Mouse (Mus musculus) megakaryocyte progenitor cell, adult 5-6 weeks (primary cell): ENCODE measurements around the gene Acvr1b. TPM values are rescaled to one million over a fixed set of nuclear protein-coding genes. Genes with fewer than 3 reads are reported as not detected.

Experiments used
- ATAC-seq: replicated peaks from 2 replicates; pipeline ENCODE4 v1.8.0; 2016; ENCODE audit warnings: mild to moderate bottlenecking, moderate TSS enrichment, inconsistent platforms; ENCODE audit not compliant: poor library complexity
- total RNA-seq, 2 experiments: library from RNA; stranded (forward) in 1 of 2; stranded (reverse) in 1 of 2; fragments of 157-497, 149-512 nt in 1 of 2; fragments of 200-1000 nt in 1 of 2; gene quantifications; 2 replicates each; pipeline versions ENCODE4 v1.2.3 to v1.2.4; 2015 to 2017

The Acvr1b gene
- total RNA-seq, 2 experiments from 2014 or later = 4.8 to 6.4 TPM

DNA sequence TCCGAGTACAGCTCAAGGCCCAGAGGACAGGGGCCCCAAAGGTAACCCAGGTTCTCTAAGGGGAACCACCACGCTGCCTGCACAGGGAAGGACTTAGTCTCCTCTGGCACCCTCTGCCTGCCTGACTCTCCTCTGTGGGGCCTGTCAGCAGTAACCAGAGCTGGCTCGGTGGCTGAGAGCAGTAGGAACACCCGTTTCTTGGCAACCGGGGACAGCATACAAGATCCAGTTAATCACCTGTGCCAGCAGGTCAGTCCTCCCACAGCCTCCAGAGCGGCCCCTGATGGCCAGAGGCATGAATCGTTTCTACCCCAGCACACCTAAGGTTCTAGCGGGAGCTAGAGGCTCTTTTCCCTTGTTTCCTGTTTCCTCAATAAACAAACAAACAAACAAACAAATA lies 68.8 kb downstream of the Acvr1b start:
- no peak for ATAC-seq

DNA sequence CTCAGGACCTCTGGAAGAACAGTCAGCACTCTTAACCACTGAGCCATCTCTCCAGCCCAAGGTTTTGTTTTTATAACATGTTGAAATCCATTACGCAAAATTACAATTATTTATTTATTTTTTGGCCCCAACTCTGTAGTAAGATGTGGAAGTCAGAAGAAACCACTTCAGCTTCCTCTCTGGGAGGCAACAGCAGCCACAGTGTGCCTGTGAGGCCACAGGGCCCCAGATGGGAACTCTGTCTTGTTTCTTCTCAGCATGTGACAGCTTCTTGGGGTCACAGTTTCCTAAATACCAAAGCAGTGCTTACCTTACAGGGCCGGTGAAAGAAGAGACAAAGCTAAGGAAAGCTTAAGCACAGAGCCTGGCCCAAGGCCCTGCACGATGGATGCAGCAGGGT lies 70.1 kb downstream of the Acvr1b start:
- ATAC-seq = peak; percentile 44

DNA sequence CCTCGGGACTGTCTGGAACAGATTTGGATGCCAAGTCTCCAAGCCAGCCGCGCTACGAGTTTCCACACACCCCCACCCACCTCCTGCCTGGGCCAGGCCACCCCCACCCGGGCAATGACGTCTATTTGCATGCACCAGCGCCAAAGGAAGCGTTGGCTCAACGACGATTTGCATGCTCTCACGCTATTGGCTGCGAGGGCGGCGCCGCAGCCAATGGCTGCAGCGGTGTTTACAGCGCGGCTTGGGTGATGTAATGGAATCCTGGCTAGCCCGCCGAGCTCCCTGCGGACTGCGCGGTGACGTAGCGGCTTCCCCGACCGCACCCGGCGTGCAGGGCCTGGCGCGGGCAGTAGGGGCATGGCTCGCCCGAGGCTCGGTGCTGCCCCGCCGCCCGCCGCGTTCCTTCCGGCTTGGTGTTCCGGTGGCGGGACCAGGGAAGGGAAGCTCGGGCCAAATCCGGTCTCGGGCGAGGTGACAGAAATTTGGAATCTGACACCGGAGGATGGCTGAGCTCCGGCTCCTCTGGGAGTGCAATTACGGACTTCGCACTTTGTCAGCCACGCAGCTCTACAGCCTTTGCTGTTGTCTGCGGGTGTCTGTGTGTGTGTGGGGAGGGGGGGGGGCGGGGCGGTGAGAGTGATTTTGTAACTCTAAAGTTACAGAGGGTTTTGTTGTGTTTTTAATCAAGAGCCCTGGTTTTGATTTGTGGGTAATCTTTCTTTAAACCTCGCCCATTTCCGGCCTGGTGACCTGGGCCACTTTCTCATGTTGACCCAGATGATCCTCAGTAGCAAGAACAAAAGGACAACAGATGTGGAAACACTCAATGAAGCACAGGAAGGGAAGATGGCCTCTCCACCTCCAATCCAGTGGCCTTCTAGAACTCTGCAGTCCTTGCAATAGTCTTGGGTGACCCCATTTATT lies 72.6 kb downstream of the Acvr1b start:
- ATAC-seq = peak; percentile 92

DNA sequence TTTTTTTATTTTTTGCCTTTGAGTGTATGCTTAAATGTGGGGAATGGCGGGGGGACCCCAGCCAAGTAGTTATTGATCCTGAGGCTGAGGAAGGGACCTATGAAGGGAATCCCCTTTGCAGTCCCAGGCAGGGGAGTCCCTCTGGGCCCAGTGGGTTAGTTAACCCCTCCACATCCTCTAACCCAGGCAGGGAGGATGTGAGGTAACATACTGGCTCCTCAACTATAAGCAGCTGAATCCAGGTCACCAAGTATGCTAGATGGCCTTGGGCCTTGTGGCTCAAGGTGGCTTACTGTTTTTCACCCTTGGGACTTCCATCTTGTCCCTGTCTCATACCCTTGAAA lies 73.3 kb downstream of the Acvr1b start:
- ATAC-seq = no peak

DNA sequence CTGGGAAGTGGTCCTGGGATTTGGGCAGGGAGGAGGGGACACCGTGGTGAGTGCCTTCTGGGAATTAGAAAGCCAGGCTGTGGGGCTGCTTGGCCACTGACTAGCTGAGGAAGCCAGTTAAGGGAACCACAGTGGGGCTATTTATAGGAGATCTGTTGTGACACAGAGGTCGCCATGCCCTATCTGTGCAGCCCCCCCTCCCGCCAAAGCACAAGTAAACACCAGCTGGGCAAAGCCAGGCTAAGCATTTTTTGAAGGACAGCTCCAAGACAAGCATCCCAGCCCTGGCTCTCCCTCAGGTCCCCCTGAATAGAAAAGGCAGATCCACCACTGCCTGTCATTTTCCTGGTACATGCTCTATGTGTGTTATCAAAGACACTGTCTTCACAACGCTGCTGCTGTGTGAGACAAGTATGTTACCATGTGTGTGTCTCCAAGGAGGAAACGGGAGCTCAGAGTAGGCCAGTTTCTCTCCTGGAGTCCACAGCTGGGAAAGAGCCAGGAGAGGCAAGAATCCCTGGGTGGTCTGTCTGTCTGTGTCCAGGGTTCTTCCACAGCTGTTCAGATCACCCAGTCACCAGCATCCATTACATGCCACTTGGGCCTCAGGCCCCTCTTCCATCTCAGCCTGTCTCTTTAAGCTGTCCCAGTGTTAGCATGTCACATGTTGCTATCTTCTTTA lies 74.3 kb downstream of the Acvr1b start:
- peak; percentile 20 for ATAC-seq

DNA sequence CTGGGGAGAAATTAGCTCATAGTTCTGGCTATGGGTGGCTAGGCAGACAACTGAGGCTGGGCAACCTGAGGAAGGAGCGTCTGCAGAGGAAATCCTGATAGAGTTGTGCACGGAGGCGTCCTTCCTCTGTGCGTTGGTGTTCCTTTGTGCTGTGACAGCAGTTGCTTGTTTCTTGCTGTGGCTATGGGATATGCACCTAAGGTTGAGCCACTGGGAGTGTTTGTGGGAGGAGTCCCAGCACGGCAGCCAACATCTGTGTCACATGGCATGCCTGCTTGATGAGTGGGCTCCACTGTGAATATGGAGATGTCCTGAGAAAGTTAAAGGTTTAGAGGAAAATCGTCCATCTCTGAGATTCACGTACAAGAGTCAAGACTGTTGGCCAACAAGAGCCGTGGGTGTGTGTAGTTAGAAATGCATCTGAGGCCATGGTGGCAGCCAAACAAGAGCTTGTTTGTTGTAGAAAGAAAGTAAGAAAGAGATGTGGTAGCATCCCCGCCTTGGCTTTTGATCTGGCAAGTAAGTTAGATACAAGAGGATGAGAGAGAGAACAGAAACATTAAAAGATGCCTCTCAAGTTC lies 76.4 kb downstream of the Acvr1b start:
- ATAC-seq = no peak

DNA sequence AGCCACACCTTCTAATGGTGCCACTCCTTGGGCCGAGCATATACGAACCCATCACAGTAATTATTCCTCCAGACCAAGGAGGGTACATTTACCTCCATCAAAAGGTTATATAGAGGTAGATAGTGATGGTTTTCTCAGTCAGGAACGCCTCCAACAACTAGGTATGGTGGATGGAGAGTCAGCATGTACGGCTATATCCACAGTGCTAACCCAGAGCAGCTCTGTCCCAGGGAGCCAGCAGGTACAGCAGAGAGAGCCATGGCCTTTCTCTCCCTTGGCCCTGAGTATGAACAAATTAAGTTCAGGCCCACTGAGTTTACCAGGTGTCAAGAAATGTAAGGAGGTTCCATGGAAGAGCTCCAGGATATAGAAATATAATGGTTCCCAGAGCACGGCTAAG lies 78.1 kb downstream of the Acvr1b start:
- no peak for ATAC-seq

DNA sequence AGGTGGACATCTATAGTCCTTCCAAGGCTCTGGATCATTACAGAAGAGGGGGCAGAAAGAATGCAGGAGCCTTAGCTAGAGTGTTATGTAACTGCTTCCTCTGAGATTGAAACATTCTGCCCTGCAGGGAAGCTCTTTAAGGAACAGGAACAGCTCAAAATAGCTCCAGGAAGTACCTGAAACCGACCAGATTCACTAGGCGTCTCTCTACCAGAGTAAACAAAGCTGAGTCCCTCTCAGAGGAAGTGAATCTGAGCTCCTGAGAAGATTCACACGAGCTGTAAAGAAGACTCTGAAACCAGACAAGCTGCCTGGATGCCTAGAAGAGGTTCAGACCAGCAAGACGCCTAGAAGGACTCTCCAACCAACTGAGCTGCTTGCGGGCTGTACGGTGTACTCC lies 78.7 kb downstream of the Acvr1b start:
- peak; percentile 38 for ATAC-seq

DNA sequence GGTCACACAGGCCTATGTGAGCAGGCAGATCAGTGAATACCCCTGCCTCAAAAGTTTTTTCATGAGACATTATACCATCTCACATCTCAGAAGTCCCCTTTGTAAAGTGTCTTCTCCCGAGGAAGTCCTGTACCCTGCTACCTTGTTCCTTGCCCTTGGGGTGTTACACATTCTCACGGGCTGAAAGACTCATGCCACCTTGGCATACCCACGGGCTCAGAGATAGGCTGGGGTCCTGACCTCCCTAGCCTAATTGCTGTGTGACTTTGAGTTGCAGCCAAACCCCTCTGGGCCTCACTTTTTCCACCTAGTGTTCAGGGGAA lies 79.7 kb downstream of the Acvr1b start:
- ATAC-seq = no peak

DNA sequence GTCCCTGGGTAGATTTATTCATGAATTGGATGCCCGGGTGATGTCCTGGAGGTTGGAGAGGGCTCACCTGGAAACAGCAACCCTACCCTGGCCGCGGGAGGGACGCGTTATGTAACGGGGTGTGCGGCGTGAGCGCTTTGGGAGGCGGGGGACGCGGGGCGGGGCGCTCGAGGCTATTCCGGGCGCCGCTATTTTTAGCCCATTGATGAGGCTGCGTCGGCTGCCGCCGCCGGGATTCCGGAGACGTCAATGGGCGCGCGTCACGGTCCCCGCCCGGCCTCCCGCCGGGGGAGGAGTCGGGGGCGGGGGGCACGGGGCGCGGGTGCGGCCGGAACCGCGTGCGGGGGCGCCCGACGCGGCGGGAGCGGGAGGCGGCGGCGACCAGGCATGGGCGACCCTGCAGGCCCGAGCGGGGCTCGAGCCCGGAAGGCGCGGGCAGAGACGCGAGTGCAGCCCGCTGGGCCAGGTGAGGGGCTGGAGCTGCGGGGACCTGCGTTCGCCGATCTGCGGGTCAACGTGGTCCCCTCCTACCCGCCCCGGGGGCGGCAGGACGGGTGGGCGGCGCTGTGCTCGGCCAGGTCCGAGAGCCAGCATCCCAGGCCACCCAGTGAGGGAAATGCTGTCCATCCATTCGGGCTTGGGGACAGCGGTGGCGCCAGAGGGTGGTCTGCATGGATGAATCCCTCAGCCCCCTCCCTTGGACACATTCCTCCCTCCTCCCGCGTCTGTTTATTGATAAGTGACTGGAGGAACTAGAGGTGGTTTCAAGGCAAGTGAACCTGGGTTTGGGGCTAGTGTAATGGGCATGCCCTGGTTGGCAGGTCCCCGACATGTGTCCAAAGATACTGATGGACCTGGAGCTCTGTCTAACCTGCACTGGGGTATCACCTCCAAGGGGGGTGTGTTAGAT lies 80.3 kb downstream of the Acvr1b start, which contains the start of gene Nr4a1:
Gene Nr4a1 (plus strand): TSS at position 384 of the 910 bp plus-strand sequence.
- peak; percentile 43 for ATAC-seq

DNA sequence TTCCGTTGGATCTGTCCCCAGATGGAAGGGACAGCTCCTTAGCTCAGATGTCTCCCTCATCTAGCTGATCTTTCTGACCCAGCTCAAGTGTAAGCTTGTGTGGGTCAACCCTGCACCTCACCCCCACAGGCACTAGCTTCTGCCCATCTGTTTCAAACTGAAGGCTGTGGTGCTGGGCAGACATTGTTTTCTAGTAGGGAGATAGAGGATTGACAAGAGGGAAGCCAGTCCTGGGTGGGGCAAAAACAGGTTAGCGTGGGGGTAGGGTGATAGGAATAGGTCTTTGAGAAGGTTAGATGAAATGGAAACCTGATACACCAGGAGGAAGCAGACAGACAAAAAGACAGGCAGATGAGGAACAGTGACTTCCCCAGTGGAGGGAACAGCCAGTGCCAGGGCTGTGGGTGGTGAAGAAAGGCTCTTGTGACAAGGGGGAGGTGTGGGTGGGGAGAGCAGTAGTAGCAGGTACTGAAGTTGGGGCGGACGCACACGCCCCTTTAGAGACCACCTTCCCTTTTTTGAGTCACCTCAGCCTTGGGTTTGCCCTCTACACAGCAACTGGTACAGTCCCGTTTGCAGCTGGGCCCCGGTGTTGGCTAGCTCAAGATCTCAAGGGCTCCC lies 82.1 kb downstream of the Acvr1b start:
- peak; percentile 22; the same call in 1 of the 2 replicates for ATAC-seq

DNA sequence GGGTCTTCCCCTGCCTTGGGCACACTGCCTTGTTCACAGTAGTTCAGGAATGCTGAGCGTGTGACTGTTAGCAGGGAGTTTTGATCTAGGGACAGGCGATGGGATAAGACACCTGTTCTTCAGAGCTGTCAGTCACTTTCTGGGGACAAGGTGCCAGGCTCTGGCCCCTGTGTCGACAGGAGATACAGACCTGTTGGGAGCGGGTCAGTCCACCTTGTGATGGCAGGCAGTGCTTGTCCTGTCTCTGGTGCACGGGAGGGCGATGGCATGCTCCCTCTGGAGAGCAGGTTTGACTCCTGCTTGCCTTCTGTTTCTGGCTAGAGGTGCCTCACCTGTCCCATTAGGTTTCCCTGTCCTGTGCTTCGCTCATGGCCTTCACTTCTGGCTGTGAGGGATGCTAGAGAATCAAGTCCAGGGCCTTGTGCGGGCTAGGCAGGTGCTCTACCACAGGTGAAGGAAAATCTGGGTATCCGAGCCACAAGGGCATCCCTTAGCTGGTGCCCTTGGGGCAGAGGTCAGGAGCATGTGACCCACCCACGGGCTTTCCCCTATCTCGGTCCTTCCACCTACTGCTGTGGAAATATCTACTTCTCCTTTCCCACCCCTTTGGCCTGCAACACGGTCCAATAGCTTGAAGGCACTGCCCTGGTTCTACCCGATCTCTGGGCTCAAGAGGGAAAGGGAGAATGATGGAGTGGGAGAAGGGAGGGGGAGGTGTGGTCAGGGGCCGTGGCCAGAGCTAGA lies 82.8 kb downstream of the Acvr1b start:
- ATAC-seq = peak; percentile 30; the same call in 1 of the 2 replicates

DNA sequence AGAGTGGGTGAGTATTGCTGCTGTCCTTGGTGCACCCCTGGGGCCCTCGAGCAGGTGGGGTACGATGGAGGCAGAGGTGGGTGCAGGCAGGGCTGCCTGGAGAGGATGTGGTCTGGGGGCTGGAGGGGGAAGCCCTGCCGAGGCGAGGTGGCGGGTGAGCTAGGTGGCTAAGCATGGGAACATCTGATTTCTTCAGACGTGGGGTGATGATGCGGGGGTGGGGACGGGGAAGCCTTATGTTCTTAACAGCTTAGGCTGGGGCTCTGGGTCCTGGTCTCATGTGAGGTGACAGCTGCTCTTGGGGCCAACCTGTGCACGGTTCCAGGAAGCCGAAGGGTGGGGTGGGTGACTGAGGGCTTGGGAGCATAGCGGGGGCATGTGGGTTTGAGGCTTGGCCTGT lies 84.6 kb downstream of the Acvr1b start:
- ATAC-seq = no peak

DNA sequence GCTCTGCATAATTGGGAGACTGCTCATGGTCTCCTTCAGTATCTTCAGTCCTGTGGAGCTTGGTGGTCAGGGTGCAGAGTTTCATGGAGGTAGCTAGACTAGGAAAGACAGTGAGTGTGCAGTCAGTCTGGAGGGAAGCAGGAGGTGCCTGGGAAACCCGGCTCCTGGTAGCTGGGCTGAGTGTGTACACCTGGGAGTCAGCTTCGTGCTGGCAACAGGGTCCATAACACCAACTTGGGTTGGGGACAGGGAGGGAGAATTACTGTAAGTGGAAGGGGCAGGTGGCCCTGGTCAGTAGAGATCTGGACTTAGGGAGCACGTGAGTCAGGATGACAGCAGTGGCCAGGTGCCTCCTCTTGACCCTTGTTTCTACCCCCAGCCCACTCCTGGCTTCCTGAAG lies 86.1 kb downstream of the Acvr1b start:
- no peak for ATAC-seq

DNA sequence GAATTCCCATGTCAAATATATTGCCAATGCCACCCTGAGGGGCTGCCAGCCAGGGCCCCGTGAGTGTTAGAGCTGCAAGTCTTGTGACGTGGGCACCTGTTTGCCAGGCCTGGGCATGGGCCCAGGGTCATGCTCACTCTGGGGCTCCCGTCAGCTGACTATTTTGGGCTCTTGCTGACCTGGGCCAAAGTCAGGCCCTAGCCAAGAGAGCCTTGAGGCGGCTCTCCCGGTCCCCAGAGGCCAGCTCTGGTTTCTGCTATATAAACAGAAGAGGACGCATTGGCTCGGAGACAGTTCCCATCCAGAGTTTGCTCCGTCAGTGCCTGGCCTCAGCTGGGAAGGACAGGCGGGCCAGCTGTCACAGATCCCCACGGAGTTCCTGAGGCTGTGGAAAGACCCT lies 86.5 kb downstream of the Acvr1b start:
- no peak for ATAC-seq

DNA sequence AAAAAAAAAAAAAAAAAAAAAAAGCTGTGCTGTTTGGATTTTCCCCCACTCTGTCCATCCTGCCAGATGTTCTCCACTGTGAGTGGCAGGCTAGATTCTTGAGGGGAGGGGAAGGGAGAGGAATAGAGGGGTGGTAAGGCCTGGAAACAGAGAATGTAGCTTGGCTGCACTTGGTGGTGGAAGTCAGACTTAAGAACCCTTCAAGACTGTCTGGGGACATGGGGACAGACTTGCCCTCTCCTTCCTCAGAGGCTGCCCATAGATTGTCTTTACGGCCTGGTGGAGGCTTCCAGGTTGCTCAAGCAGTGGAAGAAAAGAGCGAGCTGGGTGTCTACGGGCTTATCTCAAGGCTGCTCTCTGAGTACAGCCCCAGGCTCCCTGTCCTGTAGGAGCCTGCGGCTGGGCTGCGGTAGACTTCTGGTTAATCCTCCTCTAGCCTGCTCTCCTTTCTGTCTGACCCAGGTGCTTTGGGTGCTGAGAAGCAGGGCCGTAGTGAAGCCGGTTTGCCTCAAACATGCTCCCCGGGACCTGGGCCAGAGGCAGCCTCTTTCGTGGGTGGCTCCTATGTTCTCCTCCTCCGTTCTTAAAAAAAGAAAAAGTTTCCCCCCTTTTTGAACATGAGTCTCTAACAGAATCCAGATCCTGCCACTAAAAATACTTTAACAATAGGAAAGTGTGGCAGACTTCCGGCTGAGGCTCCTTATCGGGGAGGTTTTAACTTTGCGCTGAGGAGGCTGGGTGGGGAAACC lies 87.2 kb downstream of the Acvr1b start:
- ATAC-seq = peak; percentile 19

DNA sequence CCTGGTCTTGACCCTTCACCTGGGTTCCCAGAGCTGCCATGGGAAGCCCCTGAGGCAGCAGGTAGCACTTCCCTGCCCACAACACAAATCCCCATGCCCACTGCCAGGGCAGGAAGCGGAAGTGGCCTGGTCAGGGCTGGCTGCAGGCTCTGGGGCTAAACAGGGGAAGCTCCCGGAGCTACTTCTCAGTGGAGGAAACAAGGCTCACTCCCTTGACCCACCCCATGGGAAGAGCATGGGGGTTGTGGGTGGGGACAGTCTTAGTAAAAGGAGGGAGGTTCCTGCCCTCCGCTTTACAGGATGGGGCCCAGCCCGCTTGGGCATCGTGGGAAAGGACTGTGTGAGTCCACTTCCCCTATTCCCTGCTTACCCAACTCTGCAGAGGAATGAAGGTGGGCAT lies 88.6 kb downstream of the Acvr1b start:
- ATAC-seq = peak; percentile 62
